Mouse (Mus musculus) right cerebral cortex, adult 2 months (tissue): ENCODE results near the gene Galnt14.

Experiments
- DNase-seq, 2 experiments: peaks; one replicate each; pipeline ENCODE4 v3.0.0; 2021 to 2022; ENCODE audit warnings: low spot score in 2 of 2

Galnt14 gene

GRCm38 (mm10) chr17:73572440-73572839 lies 137.8 kb downstream of the Galnt14 start:
- DNase-seq = peak; percentile 58

GRCm38 (mm10) chr17:73571961-73572360 lies 138.3 kb downstream of the Galnt14 start:
- DNase-seq = peak; percentile 49 to 59

GRCm38 (mm10) chr17:73568204-73568603 lies 142.0 kb downstream of the Galnt14 start:
- DNase-seq = no peak

- peak; percentile 23 to 29 for DNase-seq
Measured at GRCm38 (mm10) chr17:73561149-73561548, 149.1 kb downstream of the Galnt14 start.

- peak; percentile 22 to 36 for DNase-seq
Measured at GRCm38 (mm10) chr17:73560208-73560784, 150.0 kb downstream of the Galnt14 start.

- peak in 1 of 2 experiments; percentile 8 for DNase-seq
Measured at GRCm38 (mm10) chr17:73559498-73559897, 150.8 kb downstream of the Galnt14 start.

- peak in 1 of 2 experiments; percentile 9 for DNase-seq
Measured at GRCm38 (mm10) chr17:73557101-73557500, 153.2 kb downstream of the Galnt14 start.

- no peak for DNase-seq
Measured at GRCm38 (mm10) chr17:73556436-73556835, 153.8 kb downstream of the Galnt14 start.

- DNase-seq = no peak
Measured at GRCm38 (mm10) chr17:73554668-73555067, 155.6 kb downstream of the Galnt14 start.

- no peak for DNase-seq
Measured at GRCm38 (mm10) chr17:73548783-73549566, 161.3 kb downstream of the Galnt14 start.

GRCm38 (mm10) chr17:73548119-73548518 lies 162.1 kb downstream of the Galnt14 start:
- no peak for DNase-seq

GRCm38 (mm10) chr17:73547483-73547882 lies 162.8 kb downstream of the Galnt14 start:
- no peak for DNase-seq

- no peak for DNase-seq
Measured at GRCm38 (mm10) chr17:73541911-73542310, 168.3 kb downstream of the Galnt14 start.

GRCm38 (mm10) chr17:73541233-73541570 lies 169.1 kb downstream of the Galnt14 start:
- DNase-seq = no peak

GRCm38 (mm10) chr17:73540409-73541232 lies 169.6 kb downstream of the Galnt14 start:
- DNase-seq = no peak

GRCm38 (mm10) chr17:73531896-73532295 lies 178.4 kb downstream of the Galnt14 start:
- DNase-seq = no peak

- no peak for DNase-seq
Measured at GRCm38 (mm10) chr17:73522169-73522568, 188.1 kb downstream of the Galnt14 start.

- peak; percentile 14 to 21 for DNase-seq
Measured at GRCm38 (mm10) chr17:73519350-73519749, 190.9 kb downstream of the Galnt14 start.

GRCm38 (mm10) chr17:73518359-73518758 lies 191.9 kb downstream of the Galnt14 start:
- DNase-seq = peak; percentile 37 to 59

- peak; percentile 15 to 28 for DNase-seq
Measured at GRCm38 (mm10) chr17:73515506-73515905, 194.7 kb downstream of the Galnt14 start.

- no peak for DNase-seq
Measured at GRCm38 (mm10) chr17:73514862-73515261, 195.4 kb downstream of the Galnt14 start.

GRCm38 (mm10) chr17:73514258-73514657 lies 196.0 kb downstream of the Galnt14 start:
- DNase-seq = no peak
